Mouse (Mus musculus) thymus, adult 2 months (tissue): ENCODE data around the gene Malsu1.

Experiments used
- CTCF ChIP-seq: fragments of 200-500 bp; IDR thresholded peaks from 2 replicates; pipeline ENCODE4 v1.5.1; 2012; ENCODE audit warnings: mild to moderate bottlenecking, control low read depth, low read length, moderate library complexity, borderline replicate concordance; ENCODE audit not compliant: control insufficient read depth, poor library complexity, insufficient read depth; ENCODE audit errors: extremely low read depth
- POLR2A ChIP-seq: fragments of 200-500 bp; IDR thresholded peaks from 2 replicates; pipeline ENCODE4 v1.6.1; 2012; ENCODE audit warnings: mild to moderate bottlenecking, low read length, control low read depth, moderate library complexity; ENCODE audit not compliant: control insufficient read depth, poor library complexity, insufficient read depth; ENCODE audit errors: extremely low read depth

- TF ChIP-seq POLR2A (no peak), CTCF (no peak)
Measured at GRCm38 (mm10) chr6:49032783-49033182, 40.8 kb upstream of the Malsu1 start.
